In the genomic region with DNA sequence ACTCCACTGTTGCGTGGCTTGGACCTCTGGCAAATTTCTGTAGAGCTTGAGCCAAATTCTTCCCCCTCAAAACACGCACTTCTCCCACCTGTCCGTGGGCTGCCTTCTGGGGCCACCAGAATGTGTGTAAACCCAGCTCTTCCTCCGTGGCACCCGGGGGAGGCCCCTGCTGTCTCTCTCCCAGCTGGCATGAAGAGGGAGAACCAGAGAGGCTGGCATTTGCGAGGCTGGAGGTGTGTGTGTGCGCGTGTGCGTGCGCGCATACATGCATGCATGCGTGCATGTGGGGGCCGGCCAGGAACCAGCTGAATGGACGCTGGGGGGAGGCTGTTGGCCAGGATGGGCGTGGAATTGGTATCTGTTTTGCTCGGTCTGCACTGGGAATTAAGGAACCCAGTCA, we compare ENCODE assay signal across 15 mouse cellular contexts. TPM values are rescaled to one million over a fixed set of nuclear protein-coding genes. Genes with fewer than 3 reads are reported as not detected.
DNase-seq lines count a peak whose midpoint lies in the region; ATAC-seq lines count a peak whose summit lies in the region.
"Had no signal": no experiment of that assay in that cellular context is flagged by ENCODE, and none has a peak within 500 bp of the region (broad histone marks: within the 10 kb centered on the region; RNA-seq: fewer than 3 reads in every experiment).

No protein-coding gene starts in this region.

- peaks cover 3% of the 10 kb centered on the region; the same call in 1 of the 2 replicates for H3K36me3 ChIP-seq in forebrain, embryonic 13.5 days (ENCODE audit: poor library complexity, severe bottlenecking)
- H3K36me3 ChIP-seq in forebrain, embryonic 12.5 days (replicated peaks), result no peaks in the 10 kb centered on the region
- H3K36me3 ChIP-seq: embryonic facial prominence, embryonic 15.5 days; heart, embryonic 12.5 days; limb, embryonic 13.5 days had no signal

- peaks cover 45% of the 10 kb centered on the region for H3K27me3 ChIP-seq in forebrain, embryonic 13.5 days
- H3K27me3 ChIP-seq in forebrain, embryonic 12.5 days, result peaks cover 76% of the 10 kb centered on the region

- 80% methylated on average over 16 of the region's 16 CpGs for WGBS in forebrain, embryonic 13.5 days
- 88% methylated on average over 16 of the region's 16 CpGs for WGBS in forebrain, embryonic 12.5 days

- peak; percentile 64 to 71 for DNase-seq in layer of hippocampus, adult 8-10 months (ENCODE audit: low spot score in 2 of 2)
- DNase-seq in layer of hippocampus, postnatal 25 days (ENCODE audit: extremely low spot score in 1 of 2, low spot score in 1 of 2), result no peak
- peak; percentile 63 to 65 for DNase-seq in layer of hippocampus, postnatal 36 days
- DNase-seq in right cerebral cortex, postnatal 25 days, result peak; percentile 76
- no peak for DNase-seq in kidney, adult 18-20 months
- DNase-seq: forebrain, postnatal 0 days; gastrocnemius, postnatal 25 days; heart, postnatal 36 days; lung, postnatal 14 days had no signal

- no peak overlapping the region for H3K9ac ChIP-seq in forebrain, embryonic 13.5 days
- H3K9ac ChIP-seq in forebrain, embryonic 12.5 days, result no peak overlapping the region
- H3K9ac ChIP-seq: embryonic facial prominence, embryonic 15.5 days; forebrain, postnatal 0 days; heart, embryonic 12.5 days; limb, embryonic 13.5 days had no signal

- no peak for ATAC-seq in forebrain, embryonic 13.5 days
- ATAC-seq in forebrain, embryonic 12.5 days (ENCODE audit: low FRiP score), result no peak
- ATAC-seq: forebrain, postnatal 0 days had no signal

- no peaks in the 10 kb centered on the region for H3K9me3 ChIP-seq in forebrain, embryonic 13.5 days (replicated peaks)
- no peaks in the 10 kb centered on the region for H3K9me3 ChIP-seq in forebrain, embryonic 12.5 days
- H3K9me3 ChIP-seq: embryonic facial prominence, embryonic 15.5 days; heart, embryonic 12.5 days; limb, embryonic 13.5 days had no signal

- peak overlapping the region; percentile 28 for H3K4me2 ChIP-seq in forebrain, embryonic 13.5 days
- no peak overlapping the region for H3K4me2 ChIP-seq in forebrain, embryonic 12.5 days
- H3K4me2 ChIP-seq: embryonic facial prominence, embryonic 15.5 days; heart, embryonic 12.5 days; limb, embryonic 13.5 days had no signal

- no peak overlapping the region for H3K4me3 ChIP-seq in forebrain, embryonic 13.5 days
- H3K4me3 ChIP-seq in forebrain, embryonic 12.5 days (replicated peaks), result no peak overlapping the region
- H3K4me3 ChIP-seq: embryonic facial prominence, embryonic 15.5 days; heart, embryonic 12.5 days; limb, embryonic 13.5 days; myocyte had no signal

- H3K27ac ChIP-seq in forebrain, embryonic 13.5 days, result no peak overlapping the region
- no peak overlapping the region for H3K27ac ChIP-seq in forebrain, embryonic 12.5 days
- H3K27ac ChIP-seq: embryonic facial prominence, embryonic 15.5 days; limb, embryonic 13.5 days had no signal

- peaks cover 90% of the 10 kb centered on the region for H3K4me1 ChIP-seq in forebrain, embryonic 13.5 days
- peaks cover 93% of the 10 kb centered on the region for H3K4me1 ChIP-seq in forebrain, embryonic 12.5 days

RNA-seq across cellular contexts. Expression of a gene that starts 4.7 kb away (rescaled TPM):
- 16.9 and 18.1 TPM in 2 replicates for polyA plus RNA-seq in forebrain, embryonic 13.5 days (2015; fragmentation: Nextera tagmentation; extraction: Ambion mirVana)
- 17.1 and 17.6 TPM in 2 replicates for polyA plus RNA-seq in forebrain, embryonic 12.5 days (2016; fragmentation: Nextera tagmentation; extraction: Ambion mirVana)
- total RNA-seq in layer of hippocampus, adult 8-10 months (2022), result 100 to 1,000 TPM; 348 to 441 (median 390) TPM
- total RNA-seq in layer of hippocampus, postnatal 25 days (2021), result 100 to 1,000 TPM; 404 to 465 TPM
- 100 to 1,000 TPM; 399 to 414 TPM for total RNA-seq in layer of hippocampus, postnatal 36 days (2021)

RNA-seq across cellular contexts. Expression of a gene that starts 24.1 kb away (rescaled TPM):
- 21.1 and 25.1 TPM in 2 replicates for polyA plus RNA-seq in forebrain, embryonic 13.5 days (2015; fragmentation: Nextera tagmentation; extraction: Ambion mirVana)
- 13.1 and 15.1 TPM in 2 replicates for polyA plus RNA-seq in forebrain, embryonic 12.5 days (2016; fragmentation: Nextera tagmentation; extraction: Ambion mirVana)
- 10 to 100 TPM; 35.0 to 44.1 (median 40.9) TPM for total RNA-seq in layer of hippocampus, adult 8-10 months (2022)
- 10 to 100 TPM; 29.3 to 29.8 TPM for total RNA-seq in layer of hippocampus, postnatal 25 days (2021)
- 10 to 100 TPM; 23.8 to 34.5 TPM for total RNA-seq in layer of hippocampus, postnatal 36 days (2021)

RNA-seq across cellular contexts. Expression of a gene that starts 39.0 kb away (rescaled TPM):
- polyA plus RNA-seq in forebrain, embryonic 13.5 days (2015; fragmentation: Nextera tagmentation; extraction: Ambion mirVana), result 2.0 and 2.1 TPM in 2 replicates
- polyA plus RNA-seq in forebrain, embryonic 12.5 days (2016; fragmentation: Nextera tagmentation; extraction: Ambion mirVana), result 0.78 and 1.5 TPM in 2 replicates
- total RNA-seq in layer of hippocampus, adult 8-10 months (2022), result 10 to 100 TPM; 14.2 to 19.7 (median 19.0) TPM
- 10 to 100 TPM; 26.6 to 32.3 TPM for total RNA-seq in layer of hippocampus, postnatal 25 days (2021)
- 10 to 100 TPM; 18.3 to 22.1 TPM for total RNA-seq in layer of hippocampus, postnatal 36 days (2021)

RNA-seq across cellular contexts. Expression of a gene that starts 59.8 kb away (rescaled TPM):
- polyA plus RNA-seq in forebrain, embryonic 13.5 days (2015; fragmentation: Nextera tagmentation; extraction: Ambion mirVana), result 134 and 139 TPM in 2 replicates
- 204 and 221 TPM in 2 replicates for polyA plus RNA-seq in forebrain, embryonic 12.5 days (2016; fragmentation: Nextera tagmentation; extraction: Ambion mirVana)
- total RNA-seq in layer of hippocampus, adult 8-10 months (2022), result 100 to 1,000 TPM; 209 to 234 (median 222) TPM
- 100 to 1,000 TPM; 180 to 215 TPM for total RNA-seq in layer of hippocampus, postnatal 25 days (2021)
- total RNA-seq in layer of hippocampus, postnatal 36 days (2021), result 100 to 1,000 TPM; 188 to 222 TPM

Comparison
In these comparisons a context has a peak if more than half of its experiments do, and no peak if none do; other contexts are left out.
1. DNase-seq: peak in layer of hippocampus, adult 8-10 months (2 of 2), layer of hippocampus, postnatal 36 days (2 of 2) and right cerebral cortex, postnatal 25 days (single experiment); none in layer of hippocampus, postnatal 25 days (0 of 2) and kidney, adult 18-20 months (single experiment).